Mouse (Mus musculus) megakaryocyte, adult 5-6 weeks (primary cell): ENCODE data around the gene Fam122a. TPM values are rescaled to one million over a fixed set of nuclear protein-coding genes. Genes with fewer than 3 reads are reported as not detected.

Experiments used
- ATAC-seq: 2 replicates; pipeline ENCODE4 v1.8.0; 2016; ENCODE audit warnings: mild to moderate bottlenecking, inconsistent platforms; ENCODE audit not compliant: poor library complexity, severe bottlenecking
- total RNA-seq, 2 experiments: library from RNA; stranded (forward) in 1 of 2; stranded (reverse) in 1 of 2; fragments of 153-499, 151-499 nt in 1 of 2; fragments of 221-1000, 200-1000 nt in 1 of 2; gene quantifications; 2 replicates each; pipeline versions ENCODE4 v1.2.3 to v1.2.4; 2015 to 2017

The Fam122a gene
- total RNA-seq, 2 experiments from 2014 or later = 5.9 to 31.3 TPM

DNA sequence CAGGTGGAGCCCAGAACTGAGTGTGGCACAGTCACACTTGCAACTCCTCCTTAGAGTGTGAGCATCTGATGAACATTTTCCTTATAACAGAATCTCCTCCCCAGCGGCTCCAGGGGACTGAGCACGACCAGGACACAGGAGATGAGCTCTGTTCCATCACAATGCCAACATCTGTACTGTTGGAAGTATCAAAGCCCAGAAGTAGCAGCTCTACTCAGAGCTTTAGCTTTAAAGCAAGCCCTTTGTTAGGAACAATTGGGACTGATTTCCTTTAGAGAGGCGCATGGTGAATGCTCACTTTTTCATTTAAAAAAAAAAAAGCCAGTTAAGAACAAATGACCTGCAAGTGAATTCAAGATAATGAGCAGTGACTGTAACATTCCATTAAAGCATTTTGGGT lies 14.7 kb upstream of the Fam122a start:
- no peak for ATAC-seq

GRCm38 (mm10) chr19:24490275-24490674 lies 13.1 kb upstream of the Fam122a start:
- ATAC-seq = peak; percentile 66

DNA sequence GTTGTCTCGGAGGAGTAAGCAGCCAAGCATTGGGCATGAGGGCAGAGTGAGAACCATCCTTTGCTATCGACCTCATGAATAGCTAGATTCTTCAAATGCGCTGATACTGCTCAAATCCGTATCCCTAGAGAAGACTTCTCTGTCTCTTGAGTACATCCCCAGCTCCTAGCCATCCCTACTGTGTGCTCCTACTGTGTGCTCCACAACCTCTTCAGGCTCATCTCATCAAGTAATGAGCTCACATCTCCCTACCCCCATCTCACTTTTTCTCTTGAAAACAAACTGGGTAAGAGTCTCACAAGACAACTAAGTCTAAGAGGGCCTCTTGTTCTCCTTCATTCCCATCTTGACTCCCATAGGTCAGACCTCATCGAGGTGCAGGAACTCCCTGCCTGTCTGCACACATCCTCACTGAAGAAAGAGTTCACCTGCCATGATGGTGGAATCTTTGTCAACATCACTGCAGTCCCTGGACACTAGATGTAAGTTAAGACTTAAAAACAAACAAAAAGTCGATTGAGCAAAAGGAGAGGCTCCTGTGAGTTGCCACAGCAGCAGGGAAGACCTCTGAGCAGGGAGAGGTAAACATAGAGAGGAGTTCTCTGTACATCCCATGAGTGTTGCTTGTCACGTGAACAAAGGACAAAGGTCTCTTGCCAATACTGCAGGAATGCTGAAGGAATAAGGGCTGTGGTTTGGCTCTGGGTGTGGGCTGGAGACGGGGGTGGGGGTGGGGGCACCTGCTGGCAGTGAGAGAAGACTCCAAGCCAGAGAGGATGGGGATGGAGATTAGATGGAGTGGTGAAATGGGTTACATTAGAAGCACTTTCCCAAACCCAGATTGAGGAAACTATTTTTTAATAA lies 9.5 kb upstream of the Fam122a start:
- no peak for ATAC-seq

DNA sequence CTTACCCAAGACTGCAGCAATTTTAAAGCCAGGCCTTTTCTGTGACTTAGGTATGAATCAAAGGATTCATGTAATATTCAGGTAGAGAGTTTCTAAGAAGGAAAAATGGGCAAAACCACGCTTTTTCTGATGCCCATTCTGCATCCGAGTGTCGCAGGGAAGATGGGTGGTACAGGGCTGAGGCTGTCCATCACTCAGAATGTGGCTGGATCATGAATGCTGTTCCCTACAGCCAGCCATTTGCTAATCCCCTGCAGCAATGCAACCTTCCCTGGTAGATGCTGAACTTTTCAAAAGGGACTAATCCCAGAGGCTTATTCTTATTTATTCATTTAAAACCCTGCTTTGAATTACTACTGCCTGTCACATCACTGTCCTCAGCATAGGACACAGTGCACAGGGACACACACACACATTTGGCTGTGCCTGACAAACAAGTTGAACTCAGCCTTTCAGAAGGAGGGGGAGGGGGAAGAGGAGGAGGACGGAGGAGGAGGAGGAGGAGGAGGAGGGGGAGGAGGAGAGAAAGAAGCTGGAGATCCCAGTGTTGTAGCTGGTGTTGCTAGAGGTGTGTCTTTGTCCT lies 7.5 kb upstream of the Fam122a start:
- no peak for ATAC-seq

DNA sequence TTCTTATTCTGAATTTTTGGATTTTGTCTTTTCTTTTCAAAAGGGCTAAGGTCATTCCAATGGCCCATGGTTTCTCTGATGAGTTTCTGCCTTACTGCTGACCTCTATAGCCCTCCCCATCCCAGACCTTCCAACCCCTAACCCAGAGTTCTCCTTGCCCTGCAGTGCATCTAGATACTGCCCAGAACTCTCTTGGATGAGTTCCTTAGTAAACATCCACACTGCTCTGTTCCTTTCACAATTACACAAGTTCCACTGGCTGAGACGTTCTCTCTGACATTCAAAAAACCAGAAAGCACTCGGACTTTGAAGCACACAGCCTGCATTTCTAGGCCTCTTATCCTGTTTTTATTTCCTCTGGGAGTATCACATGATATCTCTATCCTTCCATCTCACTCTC lies 3.8 kb upstream of the Fam122a start:
- no peak for ATAC-seq

- ATAC-seq = peak; percentile 29
Observed at GRCm38 (mm10) chr19:24476461-24476860, 695 bp downstream of the Fam122a start.

- ATAC-seq = no peak
Observed at GRCm38 (mm10) chr19:24475281-24475680, 1.9 kb downstream of the Fam122a start.

GRCm38 (mm10) chr19:24472512-24472911 lies 4.6 kb downstream of the Fam122a start:
- no peak for ATAC-seq

GRCm38 (mm10) chr19:24471538-24471937 lies 5.6 kb downstream of the Fam122a start:
- ATAC-seq = peak; percentile 81

- ATAC-seq = no peak
Observed at GRCm38 (mm10) chr19:24469216-24469615, 7.9 kb downstream of the Fam122a start.

GRCm38 (mm10) chr19:24468616-24469015 lies 8.5 kb downstream of the Fam122a start:
- ATAC-seq = no peak

DNA sequence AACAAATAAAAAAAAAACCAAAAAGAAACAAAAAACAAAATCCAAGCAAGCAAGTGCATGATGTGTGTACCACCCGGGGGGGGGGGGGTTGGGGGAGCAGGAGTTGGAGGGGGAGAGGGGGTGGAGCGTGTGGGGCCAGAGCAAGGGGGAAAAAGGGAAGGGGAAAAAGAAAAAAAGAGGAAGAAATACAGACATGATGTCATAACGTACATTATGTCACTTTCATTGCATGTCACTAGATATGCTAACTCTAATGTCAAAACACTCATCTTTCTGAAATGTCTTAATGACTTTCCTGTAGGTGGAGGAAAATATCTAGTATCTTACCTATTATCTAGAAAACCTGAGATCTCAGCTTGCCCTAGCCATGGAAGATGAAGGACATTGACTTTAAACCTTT lies 14.1 kb downstream of the Fam122a start:
- peak; percentile 75 for ATAC-seq

- ATAC-seq = no peak
Observed at GRCm38 (mm10) chr19:24456591-24457231, 20.4 kb downstream of the Fam122a start.

DNA sequence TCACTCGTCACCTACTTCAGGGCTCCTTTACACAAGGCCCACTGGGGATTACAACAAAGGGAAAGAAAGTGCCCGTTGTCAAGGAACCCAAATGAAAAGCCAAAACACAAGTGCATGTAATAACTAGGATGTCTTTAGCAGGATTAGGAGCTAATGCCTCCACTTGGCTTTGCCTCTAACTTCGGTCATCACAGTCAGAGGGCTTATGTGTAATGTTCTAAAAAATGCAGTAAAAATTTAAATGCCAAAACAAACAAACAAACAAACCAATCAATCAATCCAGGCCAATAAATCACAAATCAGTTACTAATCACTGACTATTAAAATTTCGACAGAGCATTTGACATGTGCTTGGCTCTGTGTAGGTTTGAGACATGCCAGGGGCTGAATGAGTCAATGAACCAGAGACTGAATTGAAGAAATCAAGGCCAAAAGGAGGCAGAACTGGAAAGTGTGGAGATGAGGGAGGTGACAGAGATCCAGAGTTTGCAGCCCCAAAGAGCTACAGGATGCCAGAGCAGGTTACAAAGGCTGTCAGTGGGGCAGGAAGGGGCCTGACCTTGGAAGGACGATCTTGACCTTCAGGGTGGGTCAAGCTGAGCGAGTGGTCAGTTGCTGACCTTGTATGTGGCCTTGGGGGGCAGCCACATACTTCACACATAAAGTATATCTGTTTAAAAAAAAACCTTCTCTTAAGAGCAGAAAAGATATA lies 21.8 kb downstream of the Fam122a start:
- no peak for ATAC-seq

DNA sequence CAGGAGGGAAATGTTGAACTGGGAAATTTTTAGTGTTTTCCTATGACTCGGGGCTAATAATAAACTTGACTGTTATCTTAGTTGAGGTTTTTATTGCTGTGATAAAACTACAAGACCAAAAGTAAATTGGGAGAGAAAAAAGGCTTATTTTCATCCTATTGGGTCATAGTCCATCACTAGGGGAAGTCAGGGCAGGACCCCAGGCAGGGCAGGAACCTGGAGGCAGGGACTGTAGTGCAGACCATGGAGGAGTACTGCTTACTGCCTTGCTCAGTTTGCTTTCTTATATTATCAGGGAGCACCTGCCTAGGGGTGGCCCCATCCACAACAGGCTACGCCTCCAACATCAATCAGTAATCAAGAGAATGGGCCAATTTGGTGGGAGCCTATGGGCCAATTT lies 22.7 kb downstream of the Fam122a start:
- no peak for ATAC-seq

- ATAC-seq = no peak
Observed at GRCm38 (mm10) chr19:24453379-24453778, 23.8 kb downstream of the Fam122a start.

DNA sequence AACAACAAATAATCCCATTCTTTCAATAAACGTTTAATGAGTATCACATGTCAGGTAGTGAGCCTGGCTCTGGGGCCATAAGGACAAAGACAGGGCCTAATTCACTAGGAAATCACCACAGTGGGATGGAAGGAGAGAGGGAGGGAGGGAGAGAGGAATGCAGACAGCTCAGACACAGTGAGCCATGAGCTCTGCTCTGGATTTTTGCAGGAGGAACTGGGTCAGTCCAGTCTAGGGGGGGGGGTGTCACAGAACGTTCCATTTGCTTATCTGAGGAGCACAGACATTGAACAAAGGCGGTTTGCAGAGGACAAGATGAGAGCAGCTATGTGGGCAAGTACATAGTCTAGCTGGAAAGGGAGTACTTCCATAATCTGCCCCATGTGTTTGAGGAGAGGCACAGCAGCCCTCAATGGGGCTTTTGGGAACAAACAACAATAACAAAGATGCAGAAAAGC lies 24.7 kb downstream of the Fam122a start:
- ATAC-seq = no peak

GRCm38 (mm10) chr19:24451626-24452025 lies 25.5 kb downstream of the Fam122a start:
- ATAC-seq = no peak

GRCm38 (mm10) chr19:24450740-24451139 lies 26.4 kb downstream of the Fam122a start:
- ATAC-seq = peak; percentile 38; the same call in 1 of the 2 replicates

DNA sequence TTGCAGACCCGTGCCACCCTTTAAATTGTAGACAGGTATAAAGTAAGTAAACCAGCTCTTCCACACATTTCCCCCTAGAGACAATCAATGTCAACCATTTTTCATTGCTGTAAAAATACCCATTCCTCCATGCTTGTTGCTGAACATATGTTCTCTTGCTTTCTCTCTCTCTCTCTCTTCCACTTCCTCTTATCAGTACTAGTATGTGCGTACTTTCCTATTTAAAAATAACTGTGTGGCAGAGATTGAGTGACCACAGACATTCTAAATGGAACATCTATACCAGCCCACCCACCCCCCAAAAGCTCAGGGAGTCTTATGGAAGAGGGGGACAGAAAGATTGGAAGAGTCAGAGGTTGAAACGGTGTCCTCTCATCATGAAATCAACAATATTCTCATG lies 32.8 kb downstream of the Fam122a start:
- ATAC-seq = no peak

DNA sequence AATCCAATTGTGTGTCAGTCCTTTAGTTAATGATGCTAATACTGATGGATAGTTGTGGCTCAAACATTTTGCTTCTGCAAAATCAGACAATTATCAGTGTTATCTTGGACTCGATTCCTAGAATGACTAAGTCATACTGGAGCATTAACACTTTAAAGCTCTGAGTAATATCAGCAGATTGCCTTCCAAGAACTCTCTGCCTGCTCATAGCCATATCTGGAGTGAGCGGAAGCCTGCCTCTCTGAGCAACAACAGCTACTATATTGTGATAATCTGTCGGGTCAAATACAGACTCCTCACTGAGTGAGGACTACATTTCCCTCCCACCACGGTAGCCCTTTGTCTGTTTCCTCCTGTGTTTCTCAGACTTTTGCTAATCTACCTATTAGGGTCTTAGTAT lies 37.4 kb downstream of the Fam122a start:
- ATAC-seq = no peak
